Mouse (Mus musculus): ENCODE results near the gene Arhgap10. TPM values are rescaled to one million over a fixed set of nuclear protein-coding genes. Genes with fewer than 3 reads are reported as not detected.

The Arhgap10 gene
- polyA plus RNA-seq, 1 experiment: 88.6 TPM

GRCm38 (mm10) chr8:77489235-77489634 is 28.5 kb downstream of the Arhgap10 start:
- Histone ChIP-seq H3K4me3 (replicated peaks) (peak overlapping the region; percentile 86), H3K27me3 (replicated peaks) (no peaks in the 10 kb centered on the region), H3K4me1 (peaks cover 99% of the 10 kb centered on the region), H3K36me3 (replicated peaks; ENCODE audit: low read length) (peaks cover 22% of the 10 kb centered on the region), H3K9me3 (no peaks in the 10 kb centered on the region)
- TF ChIP-seq GATA1 (IDR thresholded peaks at IDR 0.05; ENCODE audit: borderline replicate concordance, low read length): no peak
- TF ChIP-seq FLI1 (IDR thresholded peaks at IDR 0.05; ENCODE audit: low read length): no peak

DNA sequence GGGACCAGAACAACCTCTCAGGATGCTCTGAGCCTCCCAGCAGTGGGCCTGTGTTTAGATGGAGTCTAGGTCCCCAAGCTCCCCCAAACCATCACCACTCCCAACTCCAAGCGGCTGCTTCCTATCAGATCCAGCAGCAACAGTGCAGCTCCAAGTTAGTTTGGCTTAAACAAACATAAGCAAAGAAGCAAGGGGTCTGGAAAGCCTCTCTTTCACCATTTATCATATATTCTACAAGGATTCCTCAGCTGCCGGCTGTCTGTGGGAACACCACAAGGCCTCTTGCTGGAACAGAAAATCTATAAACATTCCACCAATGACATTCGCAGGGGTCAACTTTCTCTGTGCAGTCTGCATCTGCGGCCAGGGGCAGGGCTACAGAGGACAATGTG is 29.5 kb downstream of the Arhgap10 start:
- Histone ChIP-seq H3K4me3 (replicated peaks) (peak overlapping the region; percentile 44), H3K9me3 (no peaks in the 10 kb centered on the region), H3K27me3 (replicated peaks) (no peaks in the 10 kb centered on the region), H3K36me3 (replicated peaks; ENCODE audit: low read length) (peaks cover 14% of the 10 kb centered on the region), H3K4me1 (peaks cover 98% of the 10 kb centered on the region)
- TF ChIP-seq FLI1 (IDR thresholded peaks at IDR 0.05; ENCODE audit: low read length) (no peak), GATA1 (IDR thresholded peaks at IDR 0.05; ENCODE audit: borderline replicate concordance, low read length) (no peak)

DNA sequence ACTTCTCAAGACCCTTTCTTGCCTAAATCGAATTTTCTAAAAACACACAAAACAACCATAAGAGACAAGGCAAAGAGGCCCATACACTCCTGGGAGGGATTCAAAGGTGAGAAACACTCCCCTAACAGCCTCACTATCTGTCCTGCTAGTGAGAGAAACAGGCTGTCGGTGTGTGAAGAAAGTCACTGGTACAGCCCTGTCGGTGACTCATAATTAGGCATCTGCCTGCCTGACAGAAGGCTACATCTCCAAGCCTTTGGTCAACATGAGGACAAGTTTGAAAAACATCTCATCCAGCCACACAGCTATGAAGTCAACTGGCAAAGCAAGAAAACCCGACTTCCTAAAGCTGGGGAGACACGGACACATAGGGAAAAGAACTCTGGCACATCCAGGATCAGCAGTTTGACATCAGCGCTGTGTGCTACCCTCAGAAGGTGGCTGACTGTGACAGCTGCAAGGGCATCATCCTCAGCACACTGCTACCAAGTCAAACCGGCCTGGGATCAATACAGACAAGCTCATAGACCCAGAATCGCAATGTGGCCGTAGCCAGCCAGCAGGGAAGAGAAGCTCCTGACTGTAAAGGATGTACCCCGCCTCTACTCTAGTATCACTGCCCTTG is 30.1 kb downstream of the Arhgap10 start:
- Histone ChIP-seq H3K36me3 (replicated peaks; ENCODE audit: low read length) (peaks cover 14% of the 10 kb centered on the region), H3K9me3 (no peaks in the 10 kb centered on the region), H3K4me1 (peaks cover 97% of the 10 kb centered on the region), H3K4me3 (replicated peaks) (peak overlapping the region; percentile 44), H3K27me3 (replicated peaks) (no peaks in the 10 kb centered on the region)
- no peak for TF ChIP-seq GATA1 (IDR thresholded peaks at IDR 0.05; ENCODE audit: borderline replicate concordance, low read length)
- TF ChIP-seq FLI1 (IDR thresholded peaks at IDR 0.05; ENCODE audit: low read length): no peak

DNA sequence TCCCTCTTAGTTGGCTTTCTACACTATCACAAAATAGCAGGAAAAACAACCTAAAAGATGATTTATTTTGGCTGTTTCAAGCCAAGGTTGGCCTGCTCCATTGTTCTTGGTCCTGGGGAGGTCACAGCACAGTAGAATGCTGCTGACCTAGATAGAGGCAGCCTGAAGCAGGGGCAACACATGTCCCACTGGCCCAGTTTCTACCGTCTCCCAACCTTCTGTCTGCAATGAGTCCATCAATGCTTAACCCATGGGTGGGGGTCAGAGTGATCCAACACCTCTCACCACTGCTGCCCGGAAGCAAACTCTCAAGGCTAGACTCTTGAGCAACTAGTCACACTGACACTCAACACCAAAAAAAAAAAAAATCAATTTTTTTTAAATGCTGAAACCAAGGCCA is 31.0 kb downstream of the Arhgap10 start:
- Histone ChIP-seq H3K9me3 (no peaks in the 10 kb centered on the region), H3K4me1 (peaks cover 97% of the 10 kb centered on the region), H3K36me3 (replicated peaks; ENCODE audit: low read length) (peaks cover 14% of the 10 kb centered on the region), H3K27me3 (replicated peaks) (no peaks in the 10 kb centered on the region), H3K4me3 (replicated peaks) (peak overlapping the region; percentile 15)
- no peak for TF ChIP-seq FLI1 (IDR thresholded peaks at IDR 0.05; ENCODE audit: low read length)
- TF ChIP-seq GATA1 (IDR thresholded peaks at IDR 0.05; ENCODE audit: borderline replicate concordance, low read length): no peak

DNA sequence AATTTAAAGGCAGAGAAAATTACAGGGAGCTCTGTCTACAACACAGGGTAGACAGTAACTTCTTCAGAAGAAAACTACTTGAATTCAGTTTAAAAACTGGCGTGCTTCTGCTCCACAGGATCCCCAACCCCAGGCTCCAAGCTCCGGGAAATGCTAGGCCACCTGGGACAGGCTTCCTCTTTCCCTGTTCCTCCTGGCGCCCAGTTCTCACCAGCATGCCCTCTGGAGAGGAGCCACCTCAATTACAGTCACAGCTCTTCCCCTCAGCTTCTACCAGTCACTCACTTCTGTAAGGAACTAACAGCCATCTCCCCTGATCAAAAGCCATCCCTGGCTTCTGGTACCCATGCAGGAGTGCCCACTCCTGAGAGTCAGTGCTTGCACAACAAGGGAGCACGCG is 32.9 kb downstream of the Arhgap10 start:
- Histone ChIP-seq H3K4me1 (peaks cover 96% of the 10 kb centered on the region), H3K4me3 (replicated peaks) (peak overlapping the region; percentile 81), H3K27me3 (replicated peaks) (no peaks in the 10 kb centered on the region), H3K9me3 (no peaks in the 10 kb centered on the region), H3K36me3 (replicated peaks; ENCODE audit: low read length) (peaks cover 13% of the 10 kb centered on the region)
- TF ChIP-seq GATA1 (IDR thresholded peaks at IDR 0.05; ENCODE audit: borderline replicate concordance, low read length): no peak
- TF ChIP-seq FLI1 (IDR thresholded peaks at IDR 0.05; ENCODE audit: low read length): no peak

GRCm38 (mm10) chr8:77484266-77484665 is 33.5 kb downstream of the Arhgap10 start:
- peaks cover 16% of the 10 kb centered on the region for H3K36me3 ChIP-seq (replicated peaks; ENCODE audit: low read length)
- no peaks in the 10 kb centered on the region for H3K9me3 ChIP-seq
- no peak for TF ChIP-seq GATA1 (IDR thresholded peaks at IDR 0.05; ENCODE audit: borderline replicate concordance, low read length)
- no peak for TF ChIP-seq FLI1 (IDR thresholded peaks at IDR 0.05; ENCODE audit: low read length)
- H3K27me3 ChIP-seq (replicated peaks): no peaks in the 10 kb centered on the region
- peak overlapping the region; percentile 83 for H3K4me3 ChIP-seq (replicated peaks)
- H3K4me1 ChIP-seq: peaks cover 96% of the 10 kb centered on the region

- peaks cover 18% of the 10 kb centered on the region for H3K36me3 ChIP-seq (replicated peaks; ENCODE audit: low read length)
- H3K27me3 ChIP-seq (replicated peaks): no peaks in the 10 kb centered on the region
- no peaks in the 10 kb centered on the region for H3K9me3 ChIP-seq
- peak overlapping the region; percentile 83 for H3K4me3 ChIP-seq (replicated peaks)
- TF ChIP-seq FLI1 (IDR thresholded peaks at IDR 0.05; ENCODE audit: low read length) (peak; percentile 59; the same call in 1 of the 2 replicates), GATA1 (IDR thresholded peaks at IDR 0.05; ENCODE audit: borderline replicate concordance, low read length) (peak; percentile 23; the same call in 1 of the 3 replicates)
- H3K4me1 ChIP-seq: peaks cover 96% of the 10 kb centered on the region
Measured at GRCm38 (mm10) chr8:77483676-77484075, 34.1 kb downstream of the Arhgap10 start.

DNA sequence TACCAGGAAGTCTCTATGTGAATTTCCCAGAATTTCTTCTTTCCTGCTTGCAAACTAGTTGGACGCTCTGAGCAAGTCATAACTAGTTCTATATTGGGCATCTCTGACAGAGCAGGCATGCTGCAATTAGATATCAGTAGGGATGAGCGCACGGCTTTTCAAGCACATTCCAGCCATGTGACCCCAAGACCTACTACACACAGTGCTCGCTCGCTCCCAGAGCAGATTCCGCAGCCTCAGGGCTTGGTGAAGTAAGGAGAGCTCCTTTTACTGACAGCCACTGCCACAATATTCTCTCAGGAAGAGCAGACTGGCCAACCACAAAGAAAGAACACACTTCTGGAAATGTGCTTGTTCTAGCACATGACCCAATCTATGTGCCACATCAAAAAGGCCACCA is 36.0 kb downstream of the Arhgap10 start:
- no peaks in the 10 kb centered on the region for H3K9me3 ChIP-seq
- peaks cover 96% of the 10 kb centered on the region for H3K4me1 ChIP-seq
- H3K36me3 ChIP-seq (replicated peaks; ENCODE audit: low read length): peaks cover 21% of the 10 kb centered on the region
- H3K27me3 ChIP-seq (replicated peaks): no peaks in the 10 kb centered on the region
- peak overlapping the region; percentile 87 for H3K4me3 ChIP-seq (replicated peaks)
- no peak for TF ChIP-seq GATA1 (IDR thresholded peaks at IDR 0.05; ENCODE audit: borderline replicate concordance, low read length)
- TF ChIP-seq FLI1 (IDR thresholded peaks at IDR 0.05; ENCODE audit: low read length): no peak

DNA sequence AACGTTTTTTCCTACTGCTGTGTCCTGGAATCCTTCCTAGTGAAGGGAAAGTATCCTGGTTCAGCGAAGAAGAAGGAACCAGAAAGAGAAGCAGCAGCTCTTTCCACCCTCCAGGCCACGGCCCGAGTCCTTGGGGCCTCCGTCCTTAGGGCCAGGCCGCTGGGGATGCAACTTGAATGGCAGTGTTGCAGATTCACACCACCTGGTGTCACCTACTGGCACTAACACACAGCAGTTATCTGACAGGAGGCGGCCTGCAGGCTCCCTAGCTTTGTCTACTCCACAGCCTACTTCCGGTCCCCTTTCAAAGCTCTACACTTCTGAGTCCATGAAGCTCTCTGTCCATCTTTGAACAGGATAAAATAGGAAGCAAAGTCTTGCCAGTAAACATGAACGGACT is 37.8 kb downstream of the Arhgap10 start:
- Histone ChIP-seq H3K4me3 (replicated peaks) (no peak overlapping the region), H3K4me1 (peaks cover 96% of the 10 kb centered on the region), H3K36me3 (replicated peaks; ENCODE audit: low read length) (peaks cover 34% of the 10 kb centered on the region), H3K9me3 (no peaks in the 10 kb centered on the region), H3K27me3 (replicated peaks) (no peaks in the 10 kb centered on the region)
- no peak for TF ChIP-seq GATA1 (IDR thresholded peaks at IDR 0.05; ENCODE audit: borderline replicate concordance, low read length)
- TF ChIP-seq FLI1 (IDR thresholded peaks at IDR 0.05; ENCODE audit: low read length): no peak

- Histone ChIP-seq H3K9me3 (no peaks in the 10 kb centered on the region), H3K27me3 (replicated peaks) (no peaks in the 10 kb centered on the region), H3K36me3 (replicated peaks; ENCODE audit: low read length) (peaks cover 41% of the 10 kb centered on the region), H3K4me3 (replicated peaks) (peak overlapping the region; percentile 79), H3K4me1 (peaks cover 94% of the 10 kb centered on the region)
- no peak for TF ChIP-seq GATA1 (IDR thresholded peaks at IDR 0.05; ENCODE audit: borderline replicate concordance, low read length)
- TF ChIP-seq FLI1 (IDR thresholded peaks at IDR 0.05; ENCODE audit: low read length): no peak
Measured at GRCm38 (mm10) chr8:77478913-77479273, 38.9 kb downstream of the Arhgap10 start.

All from megakaryocyte, embryonic 14.5 days (primary cell).